Comparison of ENCODE assay signal across 9 mouse cellular contexts in the genomic region with DNA sequence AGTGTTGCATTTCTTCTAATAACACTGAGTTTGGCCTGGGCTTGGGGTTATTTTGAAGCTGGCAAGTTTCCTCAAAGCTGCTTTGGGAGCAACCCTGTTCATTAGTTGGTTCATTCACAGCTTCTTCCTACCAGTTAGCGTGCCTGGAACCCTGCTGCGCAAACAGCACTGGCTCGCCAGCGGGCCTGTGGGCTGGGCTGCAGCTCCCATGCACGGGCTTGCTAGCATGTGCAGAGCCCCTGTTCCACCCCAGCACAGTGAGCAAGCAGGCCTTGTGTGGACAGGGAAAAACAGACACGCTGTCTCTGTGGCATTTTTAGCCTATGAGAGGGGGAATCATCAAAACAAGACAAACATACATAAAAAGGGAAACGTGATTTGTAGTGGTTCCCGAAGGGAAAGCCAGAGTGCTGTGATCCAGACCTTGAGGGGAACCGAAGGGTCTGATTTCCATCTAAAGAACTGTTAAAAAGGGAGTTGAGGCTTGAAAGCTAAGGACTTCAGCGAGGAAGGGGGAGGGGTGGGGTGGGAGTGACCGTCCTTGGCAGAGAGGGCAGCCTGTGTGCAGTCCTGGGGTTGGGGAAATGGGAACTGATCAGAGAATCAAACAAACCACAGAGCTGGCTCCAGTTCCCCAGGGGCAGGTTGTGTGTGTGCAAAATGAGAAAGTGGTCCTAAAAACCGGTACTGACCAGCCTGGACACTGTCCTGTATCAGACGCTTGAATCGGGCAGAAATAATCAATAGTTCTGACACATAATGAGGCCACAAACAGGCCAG.
A peak's percentile ranks its signal among the peaks of the same experiment; 100 is the strongest.
DNase-seq lines count a peak whose midpoint lies in the region; ATAC-seq lines count a peak whose summit lies in the region.
"Had no signal": no experiment of that assay in that cellular context is flagged by ENCODE, and none has a peak within 500 bp of the region (broad histone marks: within the 10 kb centered on the region; RNA-seq: fewer than 3 reads in every experiment).

No protein-coding gene starts in this region.

- ATAC-seq in forebrain, embryonic 13.5 days, result no peak
- ATAC-seq in forebrain, embryonic 11.5 days (replicated peaks; ENCODE audit: low FRiP score), result no peak
- ATAC-seq in monocyte, adult 5-6 weeks (replicated peaks; ENCODE audit: insufficient number of reproducible peaks, low FRiP score, low TSS enrichment, poor library complexity, severe bottlenecking), result 0 out of 2 replicates have a peak, but pooled peaks have one; percentile 61
- ATAC-seq in inflammation-experienced regulatory T-cells, adult 6 months, result no peak

- H3K9ac ChIP-seq in forebrain, embryonic 13.5 days, result no peak overlapping the region
- H3K9ac ChIP-seq in forebrain, embryonic 11.5 days (ENCODE audit: low read length), result no peak overlapping the region; the same call in 1 of the 2 replicates
- H3K9ac ChIP-seq: limb, embryonic 15.5 days had no signal

- peaks cover 10% of the 10 kb centered on the region; the same call in 1 of the 2 replicates for H3K4me1 ChIP-seq in forebrain, embryonic 13.5 days
- no peaks in the 10 kb centered on the region for H3K4me1 ChIP-seq in forebrain, embryonic 11.5 days (replicated peaks; ENCODE audit: control insufficient read depth, insufficient read depth, low read length)

- H3K27ac ChIP-seq in forebrain, embryonic 13.5 days, result 0 out of 2 replicates have a peak overlapping the region, but pooled peaks have one; percentile 11
- H3K27ac ChIP-seq in forebrain, embryonic 11.5 days (ENCODE audit: low read depth, low read length), result no peak overlapping the region
- H3K27ac ChIP-seq: limb, embryonic 15.5 days had no signal

- no peaks in the 10 kb centered on the region for H3K36me3 ChIP-seq in forebrain, embryonic 13.5 days (ENCODE audit: poor library complexity, severe bottlenecking)
- no peaks in the 10 kb centered on the region for H3K36me3 ChIP-seq in forebrain, embryonic 11.5 days (ENCODE audit: control insufficient read depth, insufficient read depth, low read length)
- H3K36me3 ChIP-seq: limb, embryonic 15.5 days had no signal

- no peak for DNase-seq in forebrain, embryonic 11.5 days (ENCODE audit: low spot score)
- peak; percentile 37 for DNase-seq in ovary, adult 18-20 months (ENCODE audit: low spot score)
- no peak for DNase-seq in ovary, postnatal 14 days (ENCODE audit: low spot score)
- DNase-seq in layer of hippocampus, adult 9-10 months (ENCODE audit: low spot score), result peak; percentile 5
- DNase-seq in thymus, postnatal 4 days, result no peak

- H3K9me3 ChIP-seq in forebrain, embryonic 13.5 days (replicated peaks), result no peaks in the 10 kb centered on the region; the same call in 1 of the 2 replicates
- no peaks in the 10 kb centered on the region for H3K9me3 ChIP-seq in forebrain, embryonic 11.5 days (ENCODE audit: control insufficient read depth, low read length)
- H3K9me3 ChIP-seq: limb, embryonic 15.5 days had no signal

- 40% methylated on average over 14 of the region's 14 CpGs for WGBS in forebrain, embryonic 13.5 days
- WGBS in forebrain, embryonic 11.5 days, result 45% methylated on average over 14 of the region's 14 CpGs

- H3K4me2 ChIP-seq in forebrain, embryonic 13.5 days, result no peak overlapping the region
- H3K4me2 ChIP-seq in forebrain, embryonic 11.5 days (ENCODE audit: low read depth, low read length, severe bottlenecking), result no peak overlapping the region
- H3K4me2 ChIP-seq: limb, embryonic 15.5 days had no signal

- no peaks in the 10 kb centered on the region for H3K27me3 ChIP-seq in forebrain, embryonic 13.5 days
- no peaks in the 10 kb centered on the region for H3K27me3 ChIP-seq in forebrain, embryonic 11.5 days (ENCODE audit: control insufficient read depth, insufficient read depth, low read length)
- H3K27me3 ChIP-seq: limb, embryonic 15.5 days had no signal

- no peak overlapping the region for H3K4me3 ChIP-seq in forebrain, embryonic 13.5 days
- H3K4me3 ChIP-seq in forebrain, embryonic 11.5 days (ENCODE audit: low read depth, low read length), result no peak overlapping the region
- H3K4me3 ChIP-seq: limb, embryonic 15.5 days had no signal

Comparison
In these comparisons a context has a peak if more than half of its experiments do, and no peak if none do; other contexts are left out.
1. DNase-seq: peak in ovary, adult 18-20 months (single experiment) and layer of hippocampus, adult 9-10 months (single experiment); none in forebrain, embryonic 11.5 days (single experiment), ovary, postnatal 14 days (single experiment) and thymus, postnatal 4 days (single experiment).